Mouse (Mus musculus) embryonic facial prominence, embryonic 11.5 days (tissue): ENCODE results near the gene Prkch. TPM values are rescaled to one million over a fixed set of nuclear protein-coding genes. Genes with fewer than 3 reads are reported as not detected.

Experiments used
- ATAC-seq: fragments of 200-750 bp; cut with Nextera tagmentation; replicated peaks from 2 replicates; pipeline ENCODE4 v1.8.0; 2017; ENCODE audit warnings: low read depth; ENCODE audit not compliant: insufficient number of reproducible peaks, low FRiP score, low TSS enrichment
- DNase-seq: peaks from one replicate; pipeline ENCODE4 v3.0.0-alpha.2; 2015; ENCODE audit warnings: low spot score
- H3K27ac ChIP-seq: fragments of 300-500 bp; sonication (generic); replicated peaks from 2 replicates; pipeline ENCODE4 v1.5.1; 2014; ENCODE audit warnings: mild to moderate bottlenecking, low read depth, low read length, control low read depth
- H3K27me3 ChIP-seq: fragments of 300-500 bp; sonication (generic); 2 replicates; pipeline ENCODE4 v1.6.1; 2014; ENCODE audit warnings: mild to moderate bottlenecking, low read length, moderate library complexity, mixed read lengths; ENCODE audit not compliant: control insufficient read depth, insufficient read depth
- H3K36me3 ChIP-seq: fragments of 300-500 bp; sonication (generic); replicated peaks from 2 replicates; pipeline ENCODE4 v1.6.1; 2014; ENCODE audit warnings: low read depth, mild to moderate bottlenecking, low read length, moderate library complexity, mixed read lengths; ENCODE audit not compliant: control insufficient read depth, insufficient read depth
- H3K4me1 ChIP-seq: fragments of 300-500 bp; sonication (generic); 2 replicates; pipeline ENCODE4 v1.6.1; 2014; ENCODE audit warnings: low read length, mixed read lengths; ENCODE audit not compliant: control insufficient read depth, insufficient read depth
- H3K4me2 ChIP-seq: fragments of 300-500 bp; sonication (generic); 2 replicates; pipeline ENCODE4 v1.6.1; 2014; ENCODE audit warnings: low read depth, mild to moderate bottlenecking, control low read depth, low read length, moderate library complexity
- H3K4me3 ChIP-seq: fragments of 300-500 bp; sonication (generic); 2 replicates; pipeline ENCODE4 v1.5.1; 2014; ENCODE audit warnings: low read depth, low read length, control low read depth
- H3K9ac ChIP-seq: fragments of 300-500 bp; sonication (generic); replicated peaks from 2 replicates; pipeline ENCODE4 v1.6.1; 2014; ENCODE audit warnings: mild to moderate bottlenecking, control low read depth, low read length
- H3K9me3 ChIP-seq: fragments of 300-500 bp; sonication (generic); replicated peaks from 2 replicates; pipeline ENCODE4 v1.6.1; 2016; ENCODE audit warnings: mild to moderate bottlenecking, low read length, inconsistent platforms, mixed read lengths; ENCODE audit not compliant: control insufficient read depth
- WGBS: fragments of 180-500 bp; shearing (Covaris S2); extraction: QIAGEN DNeasy Blood & Tissue Kit; methylation state at CpG from one replicate; pipeline ENCODE4 v1.1.7; 2014; 5-methylcytosine and 5-hydroxymethylcytosine counted together
- polyA plus RNA-seq: library from polyadenylated mRNA; unstranded; fragments of >200 nt; fragmentation: Nextera tagmentation; extraction: Ambion mirVana; gene quantifications from 2 replicates; pipeline ENCODE4 v1.2.1, GENCODE M21; 2014

Gene Prkch
- polyA plus RNA-seq, 1 experiment from 2014 or later = 11.6 TPM

DNA sequence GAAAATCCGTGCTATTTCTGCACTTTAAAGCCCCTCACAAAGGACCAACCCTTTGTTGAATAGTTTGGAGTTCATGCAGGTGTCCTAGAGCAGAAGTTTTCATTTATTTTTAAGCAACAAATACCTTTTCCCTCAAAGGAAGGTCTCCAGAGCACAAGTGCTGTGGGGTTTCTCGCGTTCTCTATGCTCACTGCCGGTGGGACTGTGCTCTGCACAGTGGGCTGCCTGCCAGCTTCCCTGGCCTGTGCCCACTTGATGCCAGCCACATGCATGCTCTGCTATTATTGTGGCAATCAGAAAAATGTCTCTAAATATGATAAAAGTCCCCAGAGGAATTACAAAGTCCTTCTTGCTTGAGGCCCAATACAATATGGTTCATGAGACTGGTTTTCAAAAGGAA lies 87.4 kb downstream of the Prkch start:
- H3K4me1 ChIP-seq = peaks cover 4% of the 10 kb centered on the region; the same call in 1 of the 2 replicates
- H3K27ac ChIP-seq = no peak overlapping the region
- no peak overlapping the region for H3K4me2 ChIP-seq
- H3K9me3 ChIP-seq = no peaks in the 10 kb centered on the region
- no peak overlapping the region for H3K4me3 ChIP-seq
- H3K36me3 ChIP-seq = no peaks in the 10 kb centered on the region
- no peak for ATAC-seq
- no peak overlapping the region for H3K9ac ChIP-seq
- H3K27me3 ChIP-seq = no peaks in the 10 kb centered on the region
- no peak for DNase-seq
- WGBS = 73% methylated on average over 4 of the region's 4 CpGs

DNA sequence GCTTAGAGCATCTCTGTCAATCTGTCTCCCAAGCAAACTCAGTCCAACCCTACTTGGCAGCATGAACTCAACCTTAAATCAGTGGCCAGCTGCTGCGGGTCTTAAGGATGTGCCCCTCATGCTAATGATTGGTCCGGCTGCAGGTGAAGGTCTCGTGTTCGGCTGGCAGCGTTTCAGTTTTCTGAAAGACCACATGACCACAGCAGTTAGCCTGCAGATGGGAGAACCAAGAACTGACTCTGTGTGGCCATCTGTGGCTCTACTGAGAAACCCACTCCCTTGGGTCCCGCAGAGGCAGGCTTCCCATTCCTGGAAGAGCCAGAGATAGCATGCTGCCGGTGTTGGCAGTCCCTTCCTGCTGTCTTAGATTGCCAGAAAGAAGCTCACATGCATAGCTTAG lies 89.2 kb downstream of the Prkch start:
- DNase-seq = no peak
- H3K9me3 ChIP-seq = no peaks in the 10 kb centered on the region
- 84% methylated on average over 7 of the region's 7 CpGs for WGBS
- no peak overlapping the region for H3K4me2 ChIP-seq
- H3K27me3 ChIP-seq = no peaks in the 10 kb centered on the region
- H3K4me3 ChIP-seq = no peak overlapping the region
- peaks cover 4% of the 10 kb centered on the region; the same call in 1 of the 2 replicates for H3K4me1 ChIP-seq
- no peak overlapping the region for H3K27ac ChIP-seq
- H3K36me3 ChIP-seq = no peaks in the 10 kb centered on the region
- H3K9ac ChIP-seq = no peak overlapping the region
- no peak for ATAC-seq

DNA sequence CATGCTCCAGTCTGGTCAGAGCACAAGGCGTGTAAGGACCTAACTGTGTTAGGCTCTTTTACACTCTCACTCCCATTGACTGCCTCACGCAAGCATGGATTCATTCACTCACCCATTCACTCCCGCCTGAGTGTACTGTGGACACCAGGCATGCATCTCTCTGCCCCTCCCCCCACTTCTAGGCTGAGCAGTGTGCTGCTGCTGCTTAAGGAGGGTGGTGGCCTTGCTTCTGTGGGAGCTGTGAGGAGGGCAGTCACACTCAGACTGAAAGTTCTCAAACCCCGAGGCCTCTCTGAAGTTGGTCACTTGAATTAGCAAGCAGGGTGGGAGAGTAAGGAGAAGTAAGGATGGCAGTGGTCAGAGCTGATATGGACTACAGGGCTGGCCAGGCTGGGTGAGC lies 90.6 kb downstream of the Prkch start:
- 53% methylated on average over 4 of the region's 4 CpGs for WGBS
- no peak overlapping the region for H3K4me2 ChIP-seq
- H3K36me3 ChIP-seq = no peaks in the 10 kb centered on the region
- no peak overlapping the region for H3K4me3 ChIP-seq
- peak; percentile 35 for DNase-seq
- ATAC-seq = no peak
- H3K4me1 ChIP-seq = peaks cover 4% of the 10 kb centered on the region; the same call in 1 of the 2 replicates
- no peak overlapping the region for H3K27ac ChIP-seq
- no peak overlapping the region for H3K9ac ChIP-seq
- no peaks in the 10 kb centered on the region for H3K27me3 ChIP-seq
- H3K9me3 ChIP-seq = no peaks in the 10 kb centered on the region

DNA sequence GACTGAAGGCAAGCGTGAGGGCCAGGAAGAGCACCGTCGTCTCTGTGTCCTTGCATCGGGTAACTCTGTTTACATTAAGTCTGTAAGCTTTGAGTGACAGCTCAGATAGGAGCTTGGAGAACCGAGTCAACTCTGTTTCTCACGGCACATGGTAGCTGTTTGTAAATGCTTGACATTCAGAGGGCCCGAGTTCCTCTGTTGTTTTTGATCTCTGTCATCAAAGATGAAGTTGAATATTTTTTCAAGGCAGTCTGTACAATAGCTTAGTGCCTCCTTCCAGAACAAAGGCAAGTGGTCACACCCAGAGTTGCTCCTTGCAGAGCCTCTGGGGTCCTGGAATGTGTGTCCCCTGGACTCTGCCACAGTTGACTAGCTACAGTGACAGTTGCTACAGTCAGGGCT lies 94.8 kb downstream of the Prkch start:
- Histone ChIP-seq H3K9ac (no peak overlapping the region), H3K4me1 (peaks cover 4% of the 10 kb centered on the region; the same call in 1 of the 2 replicates), H3K27me3 (no peaks in the 10 kb centered on the region), H3K27ac (no peak overlapping the region), H3K36me3 (no peaks in the 10 kb centered on the region), H3K9me3 (no peaks in the 10 kb centered on the region), H3K4me2 (no peak overlapping the region), H3K4me3 (no peak overlapping the region)
- WGBS = 15% methylated on average over 7 of the region's 7 CpGs
- ATAC-seq (peak; percentile 65; the same call in 1 of the 2 replicates), DNase-seq (peak; percentile 20)

DNA sequence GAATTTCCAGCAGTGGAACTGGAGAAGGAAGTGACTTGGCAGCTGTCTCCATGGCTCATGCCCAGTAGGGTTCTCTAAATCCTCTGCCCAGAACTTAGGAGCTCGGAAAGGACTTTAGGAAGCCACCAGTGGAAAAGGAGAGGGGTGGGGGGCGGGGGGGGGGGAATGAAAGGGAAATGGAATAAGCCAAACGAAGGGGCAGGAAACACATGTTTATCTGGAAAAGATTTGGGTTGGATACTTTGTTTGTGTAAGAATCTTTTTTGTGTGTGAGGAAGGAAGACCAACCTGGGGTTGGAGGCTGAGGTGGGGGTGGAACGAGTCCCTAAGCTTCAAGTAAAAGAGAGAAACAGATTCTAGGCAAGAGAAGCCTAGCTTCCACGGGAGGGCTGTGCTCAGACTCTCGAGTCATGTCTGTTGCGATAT lies 98.3 kb downstream of the Prkch start:
- 62% methylated on average over 7 of the region's 7 CpGs for WGBS
- Histone ChIP-seq H3K9me3 (no peaks in the 10 kb centered on the region), H3K4me3 (no peak overlapping the region), H3K9ac (no peak overlapping the region), H3K4me1 (no peaks in the 10 kb centered on the region; the same call in 1 of the 2 replicates), H3K36me3 (no peaks in the 10 kb centered on the region), H3K4me2 (no peak overlapping the region), H3K27me3 (no peaks in the 10 kb centered on the region), H3K27ac (no peak overlapping the region)
- ATAC-seq (no peak), DNase-seq (no peak)

DNA sequence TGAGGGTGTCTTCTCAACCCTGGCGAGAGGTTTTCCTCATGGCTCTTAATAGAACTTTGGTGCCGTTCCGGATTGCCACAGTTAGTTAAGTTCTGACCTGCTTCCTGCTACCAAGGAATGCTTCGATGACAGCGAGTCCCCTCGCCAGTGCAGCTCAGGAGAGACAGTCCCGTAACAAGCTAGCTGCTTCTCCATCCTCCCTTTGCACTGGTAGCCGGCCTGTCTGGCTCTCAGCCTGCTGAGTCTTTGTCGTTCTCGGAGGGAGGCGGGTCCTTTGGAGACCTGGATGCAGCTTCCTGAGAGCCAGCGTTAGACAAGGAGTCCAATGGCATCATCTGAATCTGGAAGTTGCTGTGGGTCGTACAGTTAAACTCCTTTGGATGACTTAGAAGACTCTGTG lies 101.3 kb downstream of the Prkch start:
- ATAC-seq (no peak), DNase-seq (no peak)
- Histone ChIP-seq H3K9ac (no peak overlapping the region), H3K4me3 (no peak overlapping the region), H3K27me3 (no peaks in the 10 kb centered on the region), H3K4me1 (no peaks in the 10 kb centered on the region), H3K4me2 (no peak overlapping the region), H3K27ac (no peak overlapping the region), H3K36me3 (no peaks in the 10 kb centered on the region), H3K9me3 (no peaks in the 10 kb centered on the region)
- 71% methylated on average over 13 of the region's 13 CpGs for WGBS

DNA sequence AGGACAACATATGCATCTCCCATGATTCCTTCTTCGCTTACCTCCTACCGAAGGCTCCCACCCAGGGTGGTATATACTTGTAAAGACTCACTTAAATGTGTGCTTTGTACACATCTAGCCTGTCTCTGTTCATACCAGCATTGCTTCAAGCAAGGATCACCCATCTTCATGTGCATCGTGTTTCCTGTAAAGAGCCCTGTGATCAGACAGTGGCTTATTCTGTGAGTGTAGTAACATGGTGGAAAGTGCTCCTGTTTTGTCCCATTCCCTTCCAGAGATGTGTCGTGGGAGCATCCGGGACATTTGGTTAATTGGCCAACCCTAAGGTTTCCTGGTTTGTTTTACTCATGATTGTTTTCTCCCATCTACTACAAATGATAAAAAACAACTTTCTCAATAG lies 101.9 kb downstream of the Prkch start:
- Histone ChIP-seq H3K4me3 (no peak overlapping the region), H3K9ac (no peak overlapping the region), H3K36me3 (no peaks in the 10 kb centered on the region), H3K4me1 (no peaks in the 10 kb centered on the region), H3K9me3 (no peaks in the 10 kb centered on the region), H3K27ac (no peak overlapping the region), H3K4me2 (no peak overlapping the region), H3K27me3 (no peaks in the 10 kb centered on the region)
- ATAC-seq (no peak), DNase-seq (no peak)
- WGBS = 92% methylated on average over 5 of the region's 5 CpGs

DNA sequence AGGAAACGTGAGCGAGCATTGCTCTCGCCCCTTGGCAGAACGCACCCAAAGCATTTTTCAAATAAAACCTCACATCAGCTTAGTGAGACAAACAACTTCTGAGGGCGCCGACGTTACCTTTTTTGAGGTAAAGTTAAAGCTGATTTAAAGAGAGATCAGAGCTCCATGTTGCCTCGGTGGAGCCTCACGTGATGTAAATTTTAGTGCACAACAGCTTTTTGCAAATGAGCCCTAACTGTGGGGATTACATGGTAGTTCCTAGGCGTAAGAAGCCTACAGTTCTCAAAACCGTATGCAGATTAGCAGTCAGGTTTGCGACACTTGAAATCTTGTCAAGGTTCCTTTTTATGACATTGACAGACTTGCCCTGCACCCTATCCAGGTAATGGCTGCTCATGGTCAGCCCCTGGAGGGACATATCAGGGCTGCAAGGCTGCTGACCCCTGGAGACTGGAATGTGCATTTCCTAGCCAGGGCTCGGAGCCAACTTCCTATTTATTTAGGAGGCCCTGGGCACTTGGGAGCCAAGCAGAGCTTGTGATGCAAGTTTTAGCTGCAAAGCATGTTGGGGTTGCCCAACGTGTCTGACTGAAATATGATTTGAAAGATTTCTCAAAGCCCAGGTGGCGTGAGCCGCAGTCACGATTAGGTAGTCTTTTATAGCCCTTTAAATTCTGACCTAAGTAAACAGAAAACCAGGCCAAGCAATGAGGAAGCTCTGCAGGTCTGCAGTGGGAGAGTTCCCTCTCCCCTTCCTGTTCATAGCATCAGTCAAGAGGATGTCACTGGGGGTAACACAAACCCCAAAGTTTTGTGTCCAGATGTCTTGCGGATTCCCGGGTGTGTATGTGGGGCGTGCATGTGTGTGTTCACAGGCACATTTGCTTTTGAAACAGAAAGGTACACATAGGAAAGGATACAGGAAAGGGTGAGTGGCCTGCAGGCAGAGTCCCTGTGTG lies 102.8 kb downstream of the Prkch start:
- no peak overlapping the region for H3K9ac ChIP-seq
- ATAC-seq (no peak), DNase-seq (peak; percentile 65)
- H3K4me2 ChIP-seq = no peak overlapping the region
- H3K9me3 ChIP-seq = no peaks in the 10 kb centered on the region
- no peak overlapping the region for H3K27ac ChIP-seq
- no peaks in the 10 kb centered on the region for H3K36me3 ChIP-seq
- H3K4me3 ChIP-seq = no peak overlapping the region
- no peaks in the 10 kb centered on the region for H3K27me3 ChIP-seq
- H3K4me1 ChIP-seq = no peaks in the 10 kb centered on the region
- 75% methylated on average over 20 of the region's 20 CpGs for WGBS
